Mouse (Mus musculus): ENCODE measurements at regions not wholly inside any gene's neighbourhood (a gene's known extent, or its start where the extent isn't known, plus 50 kb on each side); places are given as distances from the start of the nearest gene placed in this dataset.

GRCm38 (mm10) chr12:79966621-79967490 lies 146.0 kb downstream of the Zfp36l1 start:
- TF ChIP-seq CTCF (IDR thresholded peaks at IDR 0.05; ENCODE audit: control insufficient read depth, insufficient read depth, insufficient read length), result no peak
- TF ChIP-seq FOSL1 (IDR thresholded peaks at IDR 0.05; ENCODE audit: insufficient read depth, low read length, poor library complexity, severe bottlenecking), result no peak

Measured in C2C12 (cell line).